Mouse (Mus musculus) forebrain, embryonic 12.5 days (tissue): ENCODE results near the gene Slc4a4. TPM values are rescaled to one million over a fixed set of nuclear protein-coding genes. Genes with fewer than 3 reads are reported as not detected.
A peak's percentile ranks its signal among the peaks of the same experiment; 100 is the strongest.

Source experiments
- ATAC-seq: fragments of 200-750 bp; cut with Nextera tagmentation; 2 replicates; pipeline ENCODE4 v1.8.0; 2017; ENCODE audit warnings: moderate TSS enrichment; ENCODE audit not compliant: low FRiP score
- H3K27ac ChIP-seq: fragments of 300-500 bp; sonication (generic); 2 replicates; pipeline ENCODE4 v1.5.1; 2016; ENCODE audit warnings: mild to moderate bottlenecking
- H3K27me3 ChIP-seq: fragments of 300-500 bp; sonication (generic); 2 replicates; pipeline ENCODE4 v1.6.1; 2016; ENCODE audit warnings: mild to moderate bottlenecking
- H3K36me3 ChIP-seq: fragments of 300-500 bp; sonication (generic); replicated peaks from 2 replicates; pipeline ENCODE4 v1.6.1; 2016; ENCODE audit warnings: mild to moderate bottlenecking
- H3K4me1 ChIP-seq: fragments of 300-500 bp; sonication (generic); 2 replicates; pipeline ENCODE4 v1.6.1; 2016
- H3K4me2 ChIP-seq: fragments of 300-500 bp; sonication (generic); 2 replicates; pipeline ENCODE4 v1.6.1; 2016; ENCODE audit warnings: mild to moderate bottlenecking, moderate library complexity
- H3K4me3 ChIP-seq: fragments of 300-500 bp; sonication (generic); replicated peaks from 2 replicates; pipeline ENCODE4 v1.5.1; 2016; ENCODE audit warnings: mild to moderate bottlenecking
- H3K9ac ChIP-seq: fragments of 300-500 bp; sonication (generic); 2 replicates; pipeline ENCODE4 v1.6.1; 2016; ENCODE audit warnings: mild to moderate bottlenecking
- H3K9me3 ChIP-seq: fragments of 300-500 bp; sonication (generic); 2 replicates; pipeline ENCODE4 v1.6.1; 2016
- WGBS: fragments of 180-500 bp; shearing (Covaris S2); methylation state at CpG from one replicate; pipeline ENCODE4 v1.1.7; 2016; 5-methylcytosine and 5-hydroxymethylcytosine counted together
- polyA plus RNA-seq: library from polyadenylated mRNA; unstranded; fragments of >200 nt; fragmentation: Nextera tagmentation; extraction: Ambion mirVana; gene quantifications from 2 replicates; pipeline ENCODE4 v1.2.1, GENCODE M21; 2016

Slc4a4 gene
- polyA plus RNA-seq, 1 experiment from 2014 or later, result 2.3 TPM

GRCm38 (mm10) chr5:88888413-88888700 is 1.7 kb downstream of the Slc4a4 start:
- Histone ChIP-seq H3K27ac (no peak overlapping the region), H3K9me3 (no peaks in the 10 kb centered on the region), H3K36me3 (no peaks in the 10 kb centered on the region), H3K4me1 (peaks cover 14% of the 10 kb centered on the region), H3K27me3 (peaks cover 24% of the 10 kb centered on the region), H3K9ac (0 out of 2 replicates have a peak overlapping the region, but pooled peaks have one; percentile 69), H3K4me3 (peak overlapping the region; percentile 72), H3K4me2 (peak overlapping the region; percentile 94)
- no peak for ATAC-seq
- 32% methylated on average over 8 of the region's 8 CpGs for WGBS

GRCm38 (mm10) chr5:88889326-88889725 is 2.7 kb downstream of the Slc4a4 start:
- Histone ChIP-seq H3K36me3 (no peaks in the 10 kb centered on the region), H3K9me3 (no peaks in the 10 kb centered on the region), H3K27me3 (peaks cover 24% of the 10 kb centered on the region), H3K27ac (no peak overlapping the region), H3K9ac (no peak overlapping the region), H3K4me2 (no peak overlapping the region), H3K4me3 (no peak overlapping the region), H3K4me1 (peaks cover 14% of the 10 kb centered on the region)
- no peak for ATAC-seq
- WGBS, result 33% methylated on average over 4 of the region's 4 CpGs

GRCm38 (mm10) chr5:88890146-88890545 is 3.5 kb downstream of the Slc4a4 start:
- Histone ChIP-seq H3K36me3 (no peaks in the 10 kb centered on the region), H3K9me3 (no peaks in the 10 kb centered on the region)
- WGBS, result 89% methylated on average over 4 of the region's 4 CpGs

GRCm38 (mm10) chr5:88896574-88896973 is 10.0 kb downstream of the Slc4a4 start:
- Histone ChIP-seq H3K4me1 (no peaks in the 10 kb centered on the region), H3K27ac (no peak overlapping the region), H3K36me3 (no peaks in the 10 kb centered on the region), H3K4me2 (no peak overlapping the region), H3K9ac (no peak overlapping the region), H3K9me3 (0 out of 2 replicates have a peak, but pooled peaks cover 3% of the 10 kb centered on the region), H3K27me3 (no peaks in the 10 kb centered on the region), H3K4me3 (no peak overlapping the region)
- WGBS, result 92% methylated on average over 6 of the region's 6 CpGs
- no peak for ATAC-seq

More at GRCm38 (mm10) chr5:88890146-88890545, 3.5 kb downstream of the Slc4a4 start:
- no peak overlapping the region for H3K9ac ChIP-seq
- H3K27ac ChIP-seq, result no peak overlapping the region
- ATAC-seq, result no peak
- H3K4me3 ChIP-seq, result no peak overlapping the region
- peaks cover 20% of the 10 kb centered on the region for H3K27me3 ChIP-seq
- no peak overlapping the region for H3K4me2 ChIP-seq
- peaks cover 14% of the 10 kb centered on the region for H3K4me1 ChIP-seq

- Histone ChIP-seq H3K4me3 (no peak overlapping the region), H3K36me3 (no peaks in the 10 kb centered on the region), H3K4me2 (no peak overlapping the region), H3K27ac (no peak overlapping the region), H3K27me3 (no peaks in the 10 kb centered on the region), H3K4me1 (no peaks in the 10 kb centered on the region), H3K9ac (no peak overlapping the region), H3K9me3 (no peaks in the 10 kb centered on the region)
- WGBS, result 59% methylated on average over 4 of the region's 4 CpGs
- no peak for ATAC-seq
These were observed 16.5 kb downstream of the Slc4a4 start for GRCm38 (mm10) chr5:88903111-88903510.

GRCm38 (mm10) chr5:88903526-88903925 is 16.9 kb downstream of the Slc4a4 start:
- Histone ChIP-seq H3K4me1 (no peaks in the 10 kb centered on the region), H3K9ac (no peak overlapping the region), H3K4me2 (no peak overlapping the region), H3K36me3 (no peaks in the 10 kb centered on the region), H3K27me3 (no peaks in the 10 kb centered on the region), H3K27ac (no peak overlapping the region), H3K4me3 (no peak overlapping the region), H3K9me3 (no peaks in the 10 kb centered on the region)
- no peak for ATAC-seq
- WGBS, result 52% methylated on average over 1 of the region's 1 CpGs

GRCm38 (mm10) chr5:88904841-88905240 is 18.2 kb downstream of the Slc4a4 start:
- H3K9me3 ChIP-seq, result no peaks in the 10 kb centered on the region
- H3K4me1 ChIP-seq, result no peaks in the 10 kb centered on the region
- H3K9ac ChIP-seq, result no peak overlapping the region
- H3K4me3 ChIP-seq, result no peak overlapping the region
- no peak overlapping the region for H3K4me2 ChIP-seq
- 72% methylated on average over 7 of the region's 7 CpGs for WGBS
- no peak overlapping the region for H3K27ac ChIP-seq
- no peaks in the 10 kb centered on the region for H3K27me3 ChIP-seq
- ATAC-seq, result no peak
- no peaks in the 10 kb centered on the region for H3K36me3 ChIP-seq

- no peak overlapping the region for H3K27ac ChIP-seq
- no peaks in the 10 kb centered on the region for H3K9me3 ChIP-seq
- H3K27me3 ChIP-seq, result no peaks in the 10 kb centered on the region
- no peaks in the 10 kb centered on the region for H3K4me1 ChIP-seq
- no peak overlapping the region for H3K4me3 ChIP-seq
- no peaks in the 10 kb centered on the region for H3K36me3 ChIP-seq
- H3K9ac ChIP-seq, result no peak overlapping the region
- ATAC-seq, result no peak
- WGBS, result 96% methylated on average over 3 of the region's 3 CpGs
- H3K4me2 ChIP-seq, result no peak overlapping the region
These were observed 21.0 kb downstream of the Slc4a4 start for GRCm38 (mm10) chr5:88907615-88908014.

GRCm38 (mm10) chr5:88912629-88913028 is 26.0 kb downstream of the Slc4a4 start:
- no peak for ATAC-seq
- Histone ChIP-seq H3K4me3 (no peak overlapping the region), H3K4me2 (no peak overlapping the region), H3K9me3 (no peaks in the 10 kb centered on the region), H3K27me3 (no peaks in the 10 kb centered on the region), H3K4me1 (no peaks in the 10 kb centered on the region), H3K36me3 (no peaks in the 10 kb centered on the region), H3K27ac (no peak overlapping the region), H3K9ac (no peak overlapping the region)
- WGBS, result 97% methylated on average over 2 of the region's 2 CpGs

- Histone ChIP-seq H3K9ac (no peak overlapping the region), H3K4me1 (no peaks in the 10 kb centered on the region), H3K36me3 (no peaks in the 10 kb centered on the region), H3K27ac (no peak overlapping the region), H3K4me3 (no peak overlapping the region), H3K9me3 (no peaks in the 10 kb centered on the region), H3K27me3 (no peaks in the 10 kb centered on the region), H3K4me2 (no peak overlapping the region)
- 93% methylated on average over 5 of the region's 5 CpGs for WGBS
- no peak for ATAC-seq
These were observed 28.5 kb downstream of the Slc4a4 start for GRCm38 (mm10) chr5:88915082-88915481.

- 84% methylated on average over 9 of the region's 9 CpGs for WGBS
- H3K4me3 ChIP-seq, result no peak overlapping the region
- no peaks in the 10 kb centered on the region for H3K27me3 ChIP-seq
- H3K27ac ChIP-seq, result no peak overlapping the region
- no peaks in the 10 kb centered on the region for H3K4me1 ChIP-seq
- no peaks in the 10 kb centered on the region for H3K9me3 ChIP-seq
- H3K36me3 ChIP-seq, result no peaks in the 10 kb centered on the region
- no peak overlapping the region for H3K9ac ChIP-seq
- no peak for ATAC-seq
- no peak overlapping the region for H3K4me2 ChIP-seq
These were observed 29.9 kb downstream of the Slc4a4 start for GRCm38 (mm10) chr5:88916501-88916971.

GRCm38 (mm10) chr5:88917221-88917620 is 30.6 kb downstream of the Slc4a4 start:
- H3K36me3 ChIP-seq, result no peaks in the 10 kb centered on the region
- H3K27ac ChIP-seq, result no peak overlapping the region
- H3K4me3 ChIP-seq, result no peak overlapping the region
- H3K27me3 ChIP-seq, result no peaks in the 10 kb centered on the region
- ATAC-seq, result no peak
- H3K4me2 ChIP-seq, result no peak overlapping the region
- H3K4me1 ChIP-seq, result no peaks in the 10 kb centered on the region
- WGBS, result 91% methylated on average over 3 of the region's 3 CpGs
- H3K9ac ChIP-seq, result no peak overlapping the region
- H3K9me3 ChIP-seq, result no peaks in the 10 kb centered on the region

- Histone ChIP-seq H3K36me3 (no peaks in the 10 kb centered on the region), H3K4me1 (no peaks in the 10 kb centered on the region), H3K9ac (no peak overlapping the region), H3K27me3 (no peaks in the 10 kb centered on the region), H3K27ac (no peak overlapping the region), H3K4me3 (no peak overlapping the region), H3K9me3 (no peaks in the 10 kb centered on the region), H3K4me2 (no peak overlapping the region)
- 93% methylated on average over 10 of the region's 10 CpGs for WGBS
- no peak for ATAC-seq
These were observed 31.0 kb downstream of the Slc4a4 start for GRCm38 (mm10) chr5:88917630-88918029.
